30 mouse cellular contexts compared by ENCODE assay signal in the genomic region with DNA sequence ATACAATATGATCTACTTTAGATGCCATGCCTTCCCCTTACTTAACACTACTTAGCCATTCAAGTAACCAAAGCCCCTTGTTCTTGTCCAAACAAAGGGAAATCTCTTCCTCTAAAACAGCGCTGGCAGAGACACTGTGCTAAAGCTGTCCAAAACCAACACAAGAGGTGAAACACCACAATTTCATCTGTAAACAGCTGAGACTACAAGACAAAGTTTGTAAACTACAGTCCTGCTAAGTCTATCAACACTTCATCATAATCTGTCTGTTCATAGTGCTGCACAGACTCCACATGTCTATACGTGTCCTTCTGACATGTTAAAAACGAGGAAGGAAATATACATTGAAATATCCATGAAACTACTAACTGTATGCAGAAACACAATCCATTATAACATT.
"Had no signal": no experiment of that assay in that cellular context is flagged by ENCODE, and none has a peak within 500 bp of the region (broad histone marks: within the 10 kb centered on the region; RNA-seq: fewer than 3 reads in every experiment).

No protein-coding gene starts in this region.

- H3K4me3 ChIP-seq: left cerebral cortex, adult 2 months; limb, embryonic 10.5 days; limb, embryonic 12.5 days; limb, embryonic 13.5 days; limb, embryonic 15.5 days; liver, embryonic 12.5 days; liver, embryonic 13.5 days; liver, embryonic 15.5 days; lung, embryonic 15.5 days; megakaryocyte, embryonic 14.5 days; midbrain, embryonic 10.5 days; midbrain, embryonic 12.5 days; midbrain, embryonic 13.5 days; midbrain, embryonic 15.5 days; myocyte; neural tube, embryonic 12.5 days had no signal

- ATAC-seq: liver, embryonic 12.5 days; liver, postnatal 0 days; lung, postnatal 0 days; midbrain, embryonic 13.5 days; midbrain, embryonic 15.5 days; midbrain, embryonic 16.5 days had no signal

- H3K4me1 ChIP-seq: limb, embryonic 15.5 days; liver, embryonic 12.5 days; liver, embryonic 13.5 days; megakaryocyte, embryonic 14.5 days; neural tube, embryonic 12.5 days had no signal

- H3K9me3 ChIP-seq: limb, embryonic 10.5 days; limb, embryonic 12.5 days; limb, embryonic 13.5 days; limb, embryonic 15.5 days; liver, embryonic 12.5 days; liver, embryonic 13.5 days; liver, embryonic 15.5 days; lung, embryonic 15.5 days; megakaryocyte, embryonic 14.5 days; midbrain, embryonic 10.5 days; midbrain, embryonic 12.5 days; midbrain, embryonic 13.5 days; midbrain, embryonic 15.5 days; neural tube, embryonic 12.5 days had no signal

- H3K27me3 ChIP-seq: limb, embryonic 13.5 days; limb, embryonic 15.5 days; liver, embryonic 12.5 days; liver, embryonic 13.5 days; liver, embryonic 15.5 days; lung, embryonic 15.5 days; midbrain, embryonic 12.5 days; midbrain, embryonic 13.5 days; midbrain, embryonic 15.5 days; neural tube, embryonic 12.5 days had no signal

- H3K4me2 ChIP-seq: limb, embryonic 12.5 days; limb, embryonic 13.5 days; limb, embryonic 15.5 days; liver, embryonic 11.5 days; liver, embryonic 12.5 days; liver, embryonic 13.5 days; liver, embryonic 15.5 days; lung, embryonic 15.5 days; midbrain, embryonic 11.5 days; midbrain, embryonic 12.5 days; midbrain, embryonic 13.5 days; midbrain, embryonic 15.5 days; neural tube, embryonic 12.5 days had no signal

- DNase-seq: left cerebral cortex, postnatal 4 days; liver; liver, embryonic 13.5 days; liver, postnatal 0 days; lung, adult 18-20 months; lung, postnatal 10 days; lung, postnatal 36 days; lung, postnatal 4 days; midbrain, embryonic 14.5 days had no signal

- H3K27ac ChIP-seq: left cerebral cortex, adult 2 months; limb, embryonic 10.5 days; limb, embryonic 12.5 days; limb, embryonic 13.5 days; limb, embryonic 15.5 days; liver, embryonic 12.5 days; liver, embryonic 13.5 days; liver, embryonic 14.5 days; liver, embryonic 15.5 days; lung, embryonic 15.5 days; macrophage; midbrain, embryonic 10.5 days; midbrain, embryonic 12.5 days; midbrain, embryonic 13.5 days; midbrain, embryonic 15.5 days; neural tube, embryonic 12.5 days had no signal

- H3K36me3 ChIP-seq: limb, embryonic 12.5 days; limb, embryonic 13.5 days; limb, embryonic 15.5 days; liver, embryonic 12.5 days; liver, embryonic 15.5 days; lung, embryonic 15.5 days; midbrain, embryonic 12.5 days; midbrain, embryonic 13.5 days; midbrain, embryonic 15.5 days; neural tube, embryonic 12.5 days had no signal

- H3K9ac ChIP-seq: limb, embryonic 12.5 days; limb, embryonic 13.5 days; limb, embryonic 15.5 days; liver, embryonic 12.5 days; liver, embryonic 13.5 days; liver, embryonic 14.5 days; liver, embryonic 15.5 days; liver, postnatal 0 days; lung, embryonic 15.5 days; midbrain, embryonic 12.5 days; midbrain, embryonic 13.5 days; midbrain, embryonic 15.5 days; neural tube, embryonic 12.5 days had no signal
